Mouse (Mus musculus) retina, embryonic 14.5 days (tissue): Measurements from ENCODE around the gene Gm21983.
A peak's percentile ranks its signal among the peaks of the same experiment; 100 is the strongest.

Source experiments
- DNase-seq: peaks from one replicate; pipeline ENCODE4 v3.0.0-alpha.2; 2015; ENCODE audit warnings: low spot score

Gene Gm21983

GRCm38 (mm10) chr7:27159882-27160281 lies 21.0 kb downstream of the Gm21983 start:
- peak; percentile 90 for DNase-seq

GRCm38 (mm10) chr7:27159256-27159655 lies 21.6 kb downstream of the Gm21983 start:
- no peak for DNase-seq

- DNase-seq = no peak
Measured at GRCm38 (mm10) chr7:27158171-27158570, 22.7 kb downstream of the Gm21983 start.

GRCm38 (mm10) chr7:27156005-27156404 lies 24.9 kb downstream of the Gm21983 start:
- DNase-seq = no peak

- DNase-seq = no peak
Measured at GRCm38 (mm10) chr7:27153205-27153764, 27.6 kb downstream of the Gm21983 start, which contains the start of gene Cyp2t4. Gene Cyp2t4, plus strand, starts transcription at chr7:27153714.

- no peak for DNase-seq
Measured at GRCm38 (mm10) chr7:27136410-27136996, 44.4 kb downstream of the Gm21983 start.

GRCm38 (mm10) chr7:27133757-27134156 lies 47.1 kb downstream of the Gm21983 start:
- no peak for DNase-seq

GRCm38 (mm10) chr7:27133156-27133555 lies 47.7 kb downstream of the Gm21983 start:
- DNase-seq = no peak

GRCm38 (mm10) chr7:27132588-27132987 lies 48.3 kb downstream of the Gm21983 start:
- DNase-seq = peak; percentile 91

GRCm38 (mm10) chr7:27131387-27131786 lies 49.5 kb downstream of the Gm21983 start:
- DNase-seq = no peak

GRCm38 (mm10) chr7:27130521-27131370 lies 50.1 kb downstream of the Gm21983 start:
- no peak for DNase-seq

- DNase-seq = no peak
Measured at GRCm38 (mm10) chr7:27129811-27130210, 51.1 kb downstream of the Gm21983 start.

- no peak for DNase-seq
Measured at GRCm38 (mm10) chr7:27128946-27129345, 51.9 kb downstream of the Gm21983 start.

- peak; percentile 40 for DNase-seq
Measured at GRCm38 (mm10) chr7:27128162-27128561, 52.7 kb downstream of the Gm21983 start.

- DNase-seq = no peak
Measured at GRCm38 (mm10) chr7:27124969-27125368, 55.9 kb downstream of the Gm21983 start.

- DNase-seq = no peak
Measured at GRCm38 (mm10) chr7:27124305-27124832, 56.5 kb downstream of the Gm21983 start.

GRCm38 (mm10) chr7:27119676-27120075 lies 61.2 kb downstream of the Gm21983 start, which contains the start of gene Cyp2f2:
Gene Cyp2f2, plus strand, starts transcription at chr7:27119909.
- DNase-seq = no peak
